Mouse (Mus musculus): ENCODE measurements around the gene Atxn1. TPM values are rescaled to one million over a fixed set of nuclear protein-coding genes. Genes with fewer than 3 reads are reported as not detected.

Gene Atxn1
- polyA plus RNA-seq, 1 experiment from 2014 or later = 1.7 TPM

GRCm38 (mm10) chr13:45768250-45768649 is 196.6 kb downstream of the Atxn1 start:
- H3K36me3 ChIP-seq = no peaks in the 10 kb centered on the region
- no peaks in the 10 kb centered on the region for H3K27me3 ChIP-seq (replicated peaks)
- WGBS (ENCODE audit: insufficient replicate concordance) = 75% methylated on average over 3 of the region's 3 CpGs
- H3K27ac ChIP-seq = no peak overlapping the region
- no peak for ATAC-seq
- H3K9ac ChIP-seq = no peak overlapping the region
- H3K4me3 ChIP-seq = no peak overlapping the region
- no peaks in the 10 kb centered on the region for H3K4me1 ChIP-seq
- no peak overlapping the region for H3K4me2 ChIP-seq
- no peaks in the 10 kb centered on the region for H3K9me3 ChIP-seq (replicated peaks)

- no peak for ATAC-seq
- WGBS (ENCODE audit: insufficient replicate concordance) = 78% methylated on average over 5 of the region's 5 CpGs
- Histone ChIP-seq H3K9me3 (replicated peaks) (no peaks in the 10 kb centered on the region), H3K9ac (no peak overlapping the region), H3K4me2 (no peak overlapping the region), H3K27me3 (replicated peaks) (no peaks in the 10 kb centered on the region), H3K4me3 (no peak overlapping the region), H3K27ac (no peak overlapping the region), H3K4me1 (no peaks in the 10 kb centered on the region), H3K36me3 (no peaks in the 10 kb centered on the region)
Observed at GRCm38 (mm10) chr13:45764354-45764753, 200.5 kb downstream of the Atxn1 start.

GRCm38 (mm10) chr13:45762278-45762677 is 202.5 kb downstream of the Atxn1 start:
- H3K4me1 ChIP-seq = no peaks in the 10 kb centered on the region
- ATAC-seq = no peak
- H3K4me3 ChIP-seq = no peak overlapping the region
- H3K9ac ChIP-seq = no peak overlapping the region
- no peaks in the 10 kb centered on the region for H3K27me3 ChIP-seq (replicated peaks)
- no peaks in the 10 kb centered on the region for H3K9me3 ChIP-seq (replicated peaks)
- H3K36me3 ChIP-seq = no peaks in the 10 kb centered on the region
- no peak overlapping the region for H3K4me2 ChIP-seq
- WGBS (ENCODE audit: insufficient replicate concordance) = 75% methylated on average over 7 of the region's 7 CpGs
- H3K27ac ChIP-seq = no peak overlapping the region

GRCm38 (mm10) chr13:45754483-45754882 is 210.3 kb downstream of the Atxn1 start:
- Histone ChIP-seq H3K9me3 (replicated peaks) (no peaks in the 10 kb centered on the region), H3K4me1 (peaks cover 15% of the 10 kb centered on the region), H3K27ac (no peak overlapping the region), H3K9ac (no peak overlapping the region), H3K4me3 (no peak overlapping the region), H3K27me3 (replicated peaks) (no peaks in the 10 kb centered on the region), H3K4me2 (no peak overlapping the region), H3K36me3 (no peaks in the 10 kb centered on the region)
- no peak for ATAC-seq
- WGBS (ENCODE audit: insufficient replicate concordance) = 58% methylated on average over 1 of the region's 1 CpGs

GRCm38 (mm10) chr13:45752498-45752897 is 212.3 kb downstream of the Atxn1 start:
- Histone ChIP-seq H3K9ac (no peak overlapping the region), H3K27me3 (replicated peaks) (no peaks in the 10 kb centered on the region), H3K27ac (no peak overlapping the region), H3K4me2 (no peak overlapping the region), H3K9me3 (replicated peaks) (no peaks in the 10 kb centered on the region), H3K36me3 (no peaks in the 10 kb centered on the region), H3K4me3 (no peak overlapping the region), H3K4me1 (peaks cover 27% of the 10 kb centered on the region)
- 31% methylated on average over 5 of the region's 5 CpGs for WGBS (ENCODE audit: insufficient replicate concordance)
- no peak for ATAC-seq

- H3K27me3 ChIP-seq (replicated peaks) = no peaks in the 10 kb centered on the region
- no peak for ATAC-seq
- H3K27ac ChIP-seq = no peak overlapping the region
Observed at GRCm38 (mm10) chr13:45751231-45751630, 213.6 kb downstream of the Atxn1 start.

GRCm38 (mm10) chr13:45750627-45751026 is 214.2 kb downstream of the Atxn1 start:
- no peak for ATAC-seq
- H3K4me3 ChIP-seq = no peak overlapping the region
- H3K27ac ChIP-seq = no peak overlapping the region
- H3K4me2 ChIP-seq = no peak overlapping the region
- H3K9me3 ChIP-seq (replicated peaks) = no peaks in the 10 kb centered on the region
- H3K36me3 ChIP-seq = no peaks in the 10 kb centered on the region
- no peak overlapping the region for H3K9ac ChIP-seq
- H3K27me3 ChIP-seq (replicated peaks) = no peaks in the 10 kb centered on the region
- peaks cover 27% of the 10 kb centered on the region for H3K4me1 ChIP-seq
- WGBS (ENCODE audit: insufficient replicate concordance) = 62% methylated on average over 6 of the region's 6 CpGs

More at GRCm38 (mm10) chr13:45751231-45751630, 213.6 kb downstream of the Atxn1 start:
- peaks cover 27% of the 10 kb centered on the region for H3K4me1 ChIP-seq
- 61% methylated on average over 2 of the region's 2 CpGs for WGBS (ENCODE audit: insufficient replicate concordance)
- H3K9ac ChIP-seq = no peak overlapping the region
- no peak overlapping the region for H3K4me3 ChIP-seq
- H3K36me3 ChIP-seq = no peaks in the 10 kb centered on the region
- H3K9me3 ChIP-seq (replicated peaks) = no peaks in the 10 kb centered on the region
- no peak overlapping the region for H3K4me2 ChIP-seq

GRCm38 (mm10) chr13:45749937-45750336 is 214.9 kb downstream of the Atxn1 start:
- H3K9ac ChIP-seq = no peak overlapping the region
- no peaks in the 10 kb centered on the region for H3K27me3 ChIP-seq (replicated peaks)
- no peaks in the 10 kb centered on the region for H3K36me3 ChIP-seq
- H3K4me3 ChIP-seq = no peak overlapping the region
- no peak overlapping the region for H3K27ac ChIP-seq
- no peak overlapping the region for H3K4me2 ChIP-seq
- peaks cover 27% of the 10 kb centered on the region for H3K4me1 ChIP-seq
- ATAC-seq = no peak
- H3K9me3 ChIP-seq (replicated peaks) = no peaks in the 10 kb centered on the region
- WGBS (ENCODE audit: insufficient replicate concordance) = 14% methylated on average over 1 of the region's 1 CpGs

GRCm38 (mm10) chr13:45749222-45749621 is 215.6 kb downstream of the Atxn1 start:
- 60% methylated on average over 8 of the region's 8 CpGs for WGBS (ENCODE audit: insufficient replicate concordance)
- Histone ChIP-seq H3K27me3 (replicated peaks) (no peaks in the 10 kb centered on the region), H3K36me3 (no peaks in the 10 kb centered on the region), H3K4me2 (no peak overlapping the region), H3K4me1 (peaks cover 27% of the 10 kb centered on the region), H3K9me3 (replicated peaks) (no peaks in the 10 kb centered on the region), H3K4me3 (no peak overlapping the region), H3K27ac (0 out of 2 replicates have a peak overlapping the region, but pooled peaks have one; percentile 5), H3K9ac (no peak overlapping the region)
- no peak for ATAC-seq

- ATAC-seq = no peak
- 0 out of 2 replicates have a peak overlapping the region, but pooled peaks have one; percentile 5 for H3K27ac ChIP-seq
- H3K9ac ChIP-seq = no peak overlapping the region
- no peaks in the 10 kb centered on the region for H3K27me3 ChIP-seq (replicated peaks)
- no peak overlapping the region for H3K4me2 ChIP-seq
- 37% methylated on average over 4 of the region's 4 CpGs for WGBS (ENCODE audit: insufficient replicate concordance)
- no peak overlapping the region for H3K4me3 ChIP-seq
- H3K36me3 ChIP-seq = no peaks in the 10 kb centered on the region
- no peaks in the 10 kb centered on the region for H3K9me3 ChIP-seq (replicated peaks)
- H3K4me1 ChIP-seq = peaks cover 27% of the 10 kb centered on the region
Observed at GRCm38 (mm10) chr13:45748691-45749090, 216.1 kb downstream of the Atxn1 start.

GRCm38 (mm10) chr13:45745851-45746773 is 218.7 kb downstream of the Atxn1 start:
- WGBS (ENCODE audit: insufficient replicate concordance) = 72% methylated on average over 12 of the region's 12 CpGs
- Histone ChIP-seq H3K4me3 (no peak overlapping the region), H3K9me3 (replicated peaks) (no peaks in the 10 kb centered on the region), H3K9ac (no peak overlapping the region), H3K4me1 (peaks cover 22% of the 10 kb centered on the region), H3K36me3 (no peaks in the 10 kb centered on the region), H3K27ac (no peak overlapping the region), H3K4me2 (no peak overlapping the region), H3K27me3 (replicated peaks) (no peaks in the 10 kb centered on the region)
- no peak for ATAC-seq

- Histone ChIP-seq H3K9ac (no peak overlapping the region), H3K9me3 (replicated peaks) (no peaks in the 10 kb centered on the region), H3K4me2 (no peak overlapping the region), H3K27me3 (replicated peaks) (no peaks in the 10 kb centered on the region), H3K36me3 (no peaks in the 10 kb centered on the region), H3K4me3 (no peak overlapping the region), H3K27ac (no peak overlapping the region), H3K4me1 (peaks cover 17% of the 10 kb centered on the region)
- no peak for ATAC-seq
- 52% methylated on average over 7 of the region's 7 CpGs for WGBS (ENCODE audit: insufficient replicate concordance)
Observed at GRCm38 (mm10) chr13:45744803-45745432, 219.9 kb downstream of the Atxn1 start.
